Mouse (Mus musculus) testis, adult 10 weeks (tissue): ENCODE data around the gene Gm17455. TPM values are rescaled to one million over a fixed set of nuclear protein-coding genes. Genes with fewer than 3 reads are reported as not detected.

Experiments
- polyA plus RNA-seq: library from polyadenylated mRNA; stranded (reverse); fragments of 350-450 nt; fragmentation: Illumina TruSeq; extraction: RNeasy Lipid Tissue Mini Kit (QIAGEN cat#74804); gene quantifications from one replicate; pipeline ENCODE4 v1.2.3, GENCODE M21; 2014; ENCODE audit warnings: low read depth, low replicate concordance

Gene Gm17455
- polyA plus RNA-seq, result not detected

GRCm38 (mm10) chr10:60399449-60399848 lies at the start of gene Gm17455:
Gene Gm17455 (plus strand): TSS chr10:60399726.

Other genes with a start within 250 kb of the Gm17455 start
- gene Chst3, start 180.5 kb upstream of the Gm17455 start, polyA plus RNA-seq, result 0.41 TPM
- 39.6 TPM for gene Psap, start 122.1 kb upstream of the Gm17455 start, polyA plus RNA-seq
- gene Vsir, start 52.9 kb upstream of the Gm17455 start, polyA plus RNA-seq, result 0.38 TPM